Mouse (Mus musculus) small intestine, adult 10 weeks (tissue): ENCODE results near the gene Flt1. TPM values are rescaled to one million over a fixed set of nuclear protein-coding genes. Genes with fewer than 3 reads are reported as not detected.

Source experiments
- polyA plus RNA-seq: library from polyadenylated mRNA; stranded (reverse); fragments of 350-450 nt; fragmentation: Illumina TruSeq; extraction: RNeasy Lipid Tissue Mini Kit (QIAGEN cat#74804); gene quantifications from one replicate; pipeline ENCODE4 v1.2.3, GENCODE M21; 2014; ENCODE audit warnings: low replicate concordance

The Flt1 gene
- polyA plus RNA-seq = 12.0 TPM

DNA sequence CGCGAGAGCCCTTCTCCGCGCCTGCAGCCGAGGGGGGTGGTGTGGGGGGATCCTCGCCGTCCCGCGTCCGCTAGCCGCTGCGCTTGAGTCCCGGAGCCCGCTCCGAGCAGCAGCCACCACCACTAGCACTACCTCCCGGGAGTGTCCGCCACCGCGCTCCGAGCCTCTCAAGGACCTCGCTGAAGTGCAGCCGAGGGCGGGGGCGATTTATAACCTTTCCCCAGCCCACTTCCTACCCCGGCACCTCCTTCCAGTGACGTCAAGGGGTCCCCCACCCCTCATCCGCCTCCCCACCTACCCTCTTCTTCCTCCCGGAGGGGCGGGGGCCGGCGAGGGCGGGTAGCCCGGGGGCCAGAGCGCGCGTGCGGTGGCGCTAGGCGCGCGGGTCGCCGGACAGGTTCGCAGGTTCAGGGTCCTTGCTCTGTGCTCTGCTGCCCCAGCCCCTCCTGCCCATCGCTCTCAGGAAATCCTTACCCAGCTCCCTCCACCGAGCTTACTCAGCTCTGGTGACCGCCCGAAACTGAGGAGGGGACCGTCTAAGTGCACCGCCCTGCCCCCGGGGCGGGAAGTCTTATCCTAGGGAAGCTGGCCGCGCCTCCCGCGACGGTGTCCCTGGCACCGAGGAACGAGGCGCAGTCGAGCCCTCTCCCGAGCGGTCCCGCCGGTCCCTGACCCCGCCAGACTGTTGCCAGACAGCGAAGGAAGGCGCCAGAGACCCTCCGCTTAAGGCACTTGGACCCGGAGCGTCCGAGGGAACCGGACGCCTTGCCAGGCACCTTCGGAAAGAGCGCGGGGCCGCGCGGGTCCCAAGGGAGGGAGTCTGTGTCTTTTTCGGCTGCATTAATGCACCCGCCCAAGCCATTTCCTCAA lies at the start of gene Flt1:
Flt1 (minus strand) TSS at position 181 of the 870 bp plus-strand sequence.

Other genes starting within 250 kb of the Flt1 start
- 79.6 TPM for gene Pomp, start 134.4 kb upstream of the Flt1 start, polyA plus RNA-seq
- gene Slc46a3, start 168.8 kb upstream of the Flt1 start, polyA plus RNA-seq = 50.4 TPM
- 1.5 TPM for gene Mtus2, start 231.3 kb upstream of the Flt1 start, polyA plus RNA-seq